Mouse (Mus musculus) R1 (cell line): Measurements from ENCODE around the gene Rgcc.

Experiments
- DNase-seq: peaks from one replicate; pipeline ENCODE4 v3.0.0-alpha.2; 2018; ENCODE audit warnings: low read depth, low spot score

Rgcc gene

GRCm38 (mm10) chr14:79241656-79242385 is 59.6 kb downstream of the Rgcc start:
- no peak for DNase-seq

DNA sequence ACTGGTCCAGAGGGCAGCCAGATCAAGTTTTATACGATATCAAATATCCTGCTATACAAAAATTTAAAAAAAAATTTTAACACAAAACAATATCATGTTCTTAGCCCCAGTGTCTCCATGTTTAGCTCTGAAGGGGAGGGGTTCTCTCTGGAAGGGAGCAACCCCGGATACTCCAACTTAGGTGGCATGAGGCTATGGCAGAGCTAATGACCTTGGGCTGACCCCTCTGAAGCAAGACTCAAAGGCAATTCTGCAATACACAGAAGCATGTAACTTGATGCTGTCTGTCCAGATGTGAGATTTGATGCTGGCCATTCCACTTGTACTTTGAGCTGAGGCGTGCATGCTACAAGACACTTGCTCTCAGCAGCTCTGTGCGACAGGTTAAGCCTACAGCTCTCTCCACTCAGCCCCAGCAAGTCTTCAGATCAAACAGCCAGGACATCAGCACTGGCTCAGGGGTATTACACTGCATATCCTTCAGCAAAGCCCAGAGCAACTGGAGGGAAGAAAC is 60.3 kb downstream of the Rgcc start:
- no peak for DNase-seq

GRCm38 (mm10) chr14:79239402-79239801 is 62.0 kb downstream of the Rgcc start:
- DNase-seq: no peak
